Mouse (Mus musculus) limb, embryonic 15.5 days (tissue): ENCODE results near the gene Hus1. TPM values are rescaled to one million over a fixed set of nuclear protein-coding genes. Genes with fewer than 3 reads are reported as not detected.

Source experiments
- ATAC-seq: fragments of 200-750 bp; cut with Nextera tagmentation; 2 replicates; pipeline ENCODE4 v1.8.0; 2017; ENCODE audit warnings: low read depth, moderate TSS enrichment; ENCODE audit not compliant: insufficient number of reproducible peaks, low FRiP score, low TSS enrichment
- H3K27ac ChIP-seq: fragments of 300-500 bp; sonication (generic); 2 replicates; pipeline ENCODE4 v1.5.1; 2015; ENCODE audit warnings: moderate library complexity, mild to moderate bottlenecking, inconsistent platforms
- H3K27me3 ChIP-seq: fragments of 300-500 bp; sonication (generic); 2 replicates; pipeline ENCODE4 v1.6.1; 2015; ENCODE audit warnings: inconsistent platforms
- H3K36me3 ChIP-seq: fragments of 300-500 bp; sonication (generic); 2 replicates; pipeline ENCODE4 v1.6.1; 2015; ENCODE audit warnings: inconsistent platforms
- H3K4me1 ChIP-seq: fragments of 300-500 bp; sonication (generic); 2 replicates; pipeline ENCODE4 v1.6.1; 2015; ENCODE audit warnings: inconsistent platforms
- H3K4me2 ChIP-seq: fragments of 300-500 bp; sonication (generic); 2 replicates; pipeline ENCODE4 v1.6.1; 2015; ENCODE audit warnings: mild to moderate bottlenecking, inconsistent platforms
- H3K4me3 ChIP-seq: fragments of 300-500 bp; sonication (generic); 2 replicates; pipeline ENCODE4 v1.5.1; 2015; ENCODE audit warnings: mild to moderate bottlenecking, inconsistent platforms
- H3K9ac ChIP-seq: fragments of 300-500 bp; sonication (generic); 2 replicates; pipeline ENCODE4 v1.6.1; 2015; ENCODE audit warnings: inconsistent platforms
- H3K9me3 ChIP-seq: fragments of 300-500 bp; sonication (generic); 2 replicates; pipeline ENCODE4 v1.6.1; 2016; ENCODE audit warnings: inconsistent platforms
- WGBS: fragments of 180-500 bp; shearing (Covaris S2); methylation state at CpG from one replicate; pipeline ENCODE4 v1.1.7; 2015; 5-methylcytosine and 5-hydroxymethylcytosine counted together
- polyA plus RNA-seq: library from polyadenylated mRNA; unstranded; fragments of >200 nt; fragmentation: Nextera tagmentation; extraction: Ambion mirVana; gene quantifications from 2 replicates; pipeline ENCODE4 v1.2.1, GENCODE M21; 2015

The Hus1 gene
- polyA plus RNA-seq, 1 experiment from 2014 or later, result 11.1 TPM

GRCm38 (mm10) chr11:9025211-9025610, 14.2 kb upstream of the Hus1 start:
- no peaks in the 10 kb centered on the region for H3K36me3 ChIP-seq
- no peak for ATAC-seq
- H3K4me3 ChIP-seq, result no peak overlapping the region
- 70% methylated on average over 3 of the region's 3 CpGs for WGBS
- H3K4me2 ChIP-seq, result no peak overlapping the region
- no peak overlapping the region for H3K27ac ChIP-seq
- H3K27me3 ChIP-seq, result no peaks in the 10 kb centered on the region
- no peak overlapping the region for H3K9ac ChIP-seq
- H3K4me1 ChIP-seq, result no peaks in the 10 kb centered on the region
- H3K9me3 ChIP-seq, result no peaks in the 10 kb centered on the region

DNA sequence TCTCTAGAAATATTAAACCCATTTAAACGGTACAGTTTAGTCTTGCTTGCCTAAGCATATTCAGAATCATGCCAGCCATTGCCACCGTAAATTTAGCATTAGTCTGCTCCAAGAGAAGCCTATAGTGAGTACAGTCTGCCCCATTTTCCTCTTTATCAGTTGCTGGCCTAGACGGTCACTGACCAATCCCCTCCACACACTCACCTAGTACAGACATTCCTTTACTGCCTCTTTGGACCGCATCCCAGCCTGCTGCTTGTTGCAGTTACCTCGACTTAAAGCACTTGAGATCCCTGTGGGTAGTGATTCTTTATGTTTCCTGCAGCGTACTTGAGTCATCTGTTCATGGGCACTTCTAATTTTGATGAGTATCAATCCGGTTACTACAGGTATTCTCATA, 13.8 kb upstream of the Hus1 start:
- H3K4me2 ChIP-seq, result no peak overlapping the region
- no peaks in the 10 kb centered on the region for H3K4me1 ChIP-seq
- H3K27ac ChIP-seq, result no peak overlapping the region
- no peaks in the 10 kb centered on the region for H3K9me3 ChIP-seq
- H3K36me3 ChIP-seq, result no peaks in the 10 kb centered on the region
- H3K4me3 ChIP-seq, result no peak overlapping the region
- WGBS, result 69% methylated on average over 7 of the region's 7 CpGs
- ATAC-seq, result no peak
- H3K9ac ChIP-seq, result no peak overlapping the region
- H3K27me3 ChIP-seq, result no peaks in the 10 kb centered on the region

DNA sequence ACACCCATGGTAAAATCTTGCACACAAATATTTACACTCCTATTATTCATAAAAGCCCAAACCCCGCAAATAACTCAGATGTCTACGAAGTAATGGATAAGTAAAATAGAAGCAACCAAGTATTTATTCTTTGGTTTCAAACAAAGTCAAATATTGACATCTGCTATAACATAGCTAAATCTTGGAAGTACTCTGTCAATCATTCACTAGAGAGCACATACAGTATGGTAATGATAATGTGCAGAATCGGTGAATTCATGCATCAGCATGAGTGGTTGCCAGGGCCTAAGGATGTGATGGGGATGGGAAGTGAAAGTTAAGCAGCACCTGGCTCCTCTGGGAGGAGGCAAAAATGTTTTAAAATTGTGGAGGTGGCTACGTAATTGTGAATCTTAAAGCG, 9.2 kb upstream of the Hus1 start:
- 93% methylated on average over 5 of the region's 5 CpGs for WGBS

DNA sequence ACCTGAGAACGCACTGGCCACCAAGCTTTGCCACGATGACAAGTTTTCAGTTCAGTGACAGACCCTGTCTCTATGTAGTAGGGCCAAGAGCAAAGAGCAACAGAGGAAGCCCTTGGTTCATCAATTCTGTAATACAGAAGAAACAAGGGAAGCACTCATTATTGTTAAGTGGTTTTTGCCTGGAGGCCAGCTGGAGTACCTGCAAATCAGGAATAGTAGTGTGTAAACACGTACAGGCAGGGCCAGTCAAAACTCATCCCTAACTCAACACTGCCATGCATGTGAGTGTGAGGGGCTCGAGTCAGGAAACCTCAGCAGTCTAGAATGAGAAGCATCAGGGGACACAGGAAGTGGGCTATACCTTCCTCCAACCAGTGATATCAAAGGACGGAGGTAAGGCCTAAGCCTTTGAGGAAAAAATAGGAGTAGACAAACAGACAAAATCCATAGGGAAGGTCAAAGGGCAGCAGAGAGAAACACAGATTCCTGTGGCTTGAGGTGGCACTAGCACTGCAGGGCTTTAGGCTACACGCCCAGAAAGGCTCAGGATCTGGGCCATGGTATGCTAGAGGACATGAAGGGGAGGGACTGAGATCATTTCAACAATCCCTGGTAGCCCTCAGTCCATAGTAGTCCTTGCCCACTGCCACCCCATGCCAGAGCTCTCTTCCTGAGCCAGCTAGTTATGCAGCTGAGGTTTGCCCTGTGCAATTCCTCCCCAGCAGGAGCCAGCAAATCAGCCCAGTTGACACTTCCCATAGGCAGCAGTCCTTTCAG, 7.7 kb upstream of the Hus1 start:
- H3K4me2 ChIP-seq, result no peak overlapping the region
- no peak for ATAC-seq
- H3K4me1 ChIP-seq, result no peaks in the 10 kb centered on the region
- H3K4me3 ChIP-seq, result no peak overlapping the region
- no peak overlapping the region for H3K9ac ChIP-seq
- H3K9me3 ChIP-seq, result no peaks in the 10 kb centered on the region
- H3K36me3 ChIP-seq, result no peaks in the 10 kb centered on the region
- H3K27me3 ChIP-seq, result peaks cover 6% of the 10 kb centered on the region; the same call in 1 of the 2 replicates
- 67% methylated on average over 6 of the region's 6 CpGs for WGBS
- H3K27ac ChIP-seq, result no peak overlapping the region

More for the DNA sequence above, 9.2 kb upstream of the Hus1 start:
- Histone ChIP-seq H3K27me3 (peaks cover 6% of the 10 kb centered on the region; the same call in 1 of the 2 replicates), H3K36me3 (no peaks in the 10 kb centered on the region), H3K4me2 (no peak overlapping the region), H3K9ac (no peak overlapping the region), H3K4me1 (no peaks in the 10 kb centered on the region), H3K27ac (no peak overlapping the region), H3K4me3 (no peak overlapping the region), H3K9me3 (no peaks in the 10 kb centered on the region)
- no peak for ATAC-seq

DNA sequence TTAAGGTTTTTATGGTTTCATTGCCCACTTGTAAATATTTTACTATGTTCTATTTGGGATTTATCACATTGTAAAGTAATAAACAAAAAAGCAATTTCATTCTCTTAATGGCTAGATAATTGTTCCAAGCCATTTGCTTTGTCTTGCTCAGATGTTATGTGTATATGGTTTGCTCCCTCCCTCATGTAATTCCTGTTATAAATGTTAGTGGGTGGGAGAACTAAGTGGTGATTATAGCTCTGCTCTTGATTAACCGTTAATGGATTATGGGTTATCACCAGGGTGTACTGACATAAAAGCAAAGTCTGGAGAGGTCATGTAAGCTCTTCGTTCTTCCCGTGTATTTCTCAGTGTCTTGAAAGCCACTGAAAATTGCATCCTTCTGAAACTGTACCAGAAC, 3.7 kb upstream of the Hus1 start:
- Histone ChIP-seq H3K4me3 (no peak overlapping the region), H3K27me3 (peaks cover 6% of the 10 kb centered on the region; the same call in 1 of the 2 replicates), H3K36me3 (no peaks in the 10 kb centered on the region), H3K9me3 (no peaks in the 10 kb centered on the region), H3K27ac (no peak overlapping the region), H3K4me1 (peaks cover 7% of the 10 kb centered on the region), H3K9ac (no peak overlapping the region), H3K4me2 (no peak overlapping the region)
- ATAC-seq, result no peak
- 38% methylated on average over 3 of the region's 3 CpGs for WGBS

DNA sequence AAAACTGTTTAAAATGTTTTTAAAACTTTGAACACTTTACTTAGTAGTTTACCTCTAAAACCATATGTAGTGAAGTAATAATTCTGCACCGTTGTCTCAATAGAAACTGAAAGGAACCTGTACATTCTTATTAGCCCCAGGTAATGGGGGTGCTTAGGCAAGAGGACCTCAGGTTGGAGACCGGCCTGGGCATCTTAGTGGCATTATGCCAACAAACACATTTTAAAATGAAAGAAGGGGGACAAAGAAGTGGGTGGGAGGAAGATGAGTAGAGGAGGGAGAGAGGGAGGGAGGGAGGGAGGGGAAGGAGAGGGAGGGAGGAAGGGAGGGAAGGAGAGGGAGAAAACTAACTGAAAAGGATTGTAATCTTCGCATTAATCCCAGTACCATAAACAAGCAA, 357 bp upstream of the Hus1 start:
- Histone ChIP-seq H3K27ac (peak overlapping the region; percentile 94), H3K4me2 (peak overlapping the region; percentile 76), H3K4me3 (peak overlapping the region; percentile 75), H3K36me3 (peaks cover 11% of the 10 kb centered on the region), H3K27me3 (peaks cover 6% of the 10 kb centered on the region; the same call in 1 of the 2 replicates), H3K9me3 (no peaks in the 10 kb centered on the region), H3K4me1 (peaks cover 9% of the 10 kb centered on the region), H3K9ac (peak overlapping the region; percentile 63)
- WGBS, result 2% methylated on average over 3 of the region's 3 CpGs
- ATAC-seq, result no peak

DNA sequence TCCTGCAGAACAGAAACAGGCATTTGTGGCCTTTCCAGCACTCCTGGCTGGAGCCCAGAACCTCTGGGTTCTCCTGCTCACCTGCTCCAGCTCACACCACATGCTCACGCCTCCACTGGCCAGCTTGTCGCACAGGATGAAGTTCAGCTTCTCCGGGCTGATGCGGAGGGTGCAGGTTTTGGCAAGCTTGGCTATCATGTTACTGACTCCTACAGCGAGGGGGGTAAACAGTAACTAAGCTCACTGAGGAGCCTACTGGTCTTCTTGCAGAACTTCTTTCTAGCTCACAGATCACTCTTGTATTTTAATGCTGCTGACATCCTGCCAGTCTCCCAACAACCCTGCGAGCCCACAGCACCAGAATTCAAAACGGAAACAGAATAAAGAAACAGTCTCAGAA, 575 bp downstream of the Hus1 start:
- H3K4me1 ChIP-seq, result peaks cover 9% of the 10 kb centered on the region
- H3K9ac ChIP-seq, result peak overlapping the region; percentile 63
- H3K27me3 ChIP-seq, result no peaks in the 10 kb centered on the region
- H3K4me2 ChIP-seq, result peak overlapping the region; percentile 76
- no peaks in the 10 kb centered on the region for H3K9me3 ChIP-seq
- H3K4me3 ChIP-seq, result peak overlapping the region; percentile 75
- H3K27ac ChIP-seq, result peak overlapping the region; percentile 94
- peaks cover 14% of the 10 kb centered on the region for H3K36me3 ChIP-seq
- WGBS, result under 1% methylated on average over 7 of the region's 7 CpGs
- ATAC-seq, result no peak

DNA sequence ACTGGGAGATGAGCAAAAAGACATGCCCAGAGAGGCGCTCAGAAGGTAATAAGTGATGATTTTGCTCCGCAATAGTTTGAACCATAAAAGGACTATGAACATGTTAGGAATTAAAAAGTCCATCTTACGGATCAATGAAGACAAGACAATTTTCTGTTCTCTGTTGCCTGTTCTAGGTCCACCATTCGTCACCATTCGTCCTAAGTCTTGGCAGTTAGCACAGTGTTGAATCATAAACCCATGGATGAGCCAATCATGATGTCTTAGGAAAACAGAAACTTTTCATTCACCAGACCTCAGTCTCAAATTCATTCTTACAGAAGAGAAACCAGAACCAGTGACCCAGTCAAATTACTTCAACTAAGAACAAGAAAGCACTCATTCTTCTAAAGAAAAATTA, 2.2 kb downstream of the Hus1 start:
- 95% methylated on average over 5 of the region's 5 CpGs for WGBS
- no peaks in the 10 kb centered on the region for H3K9me3 ChIP-seq
- H3K36me3 ChIP-seq, result peaks cover 31% of the 10 kb centered on the region
- no peak overlapping the region for H3K4me3 ChIP-seq
- ATAC-seq, result no peak
- H3K9ac ChIP-seq, result no peak overlapping the region
- peaks cover 9% of the 10 kb centered on the region for H3K4me1 ChIP-seq
- no peak overlapping the region for H3K4me2 ChIP-seq
- H3K27me3 ChIP-seq, result no peaks in the 10 kb centered on the region
- H3K27ac ChIP-seq, result no peak overlapping the region

DNA sequence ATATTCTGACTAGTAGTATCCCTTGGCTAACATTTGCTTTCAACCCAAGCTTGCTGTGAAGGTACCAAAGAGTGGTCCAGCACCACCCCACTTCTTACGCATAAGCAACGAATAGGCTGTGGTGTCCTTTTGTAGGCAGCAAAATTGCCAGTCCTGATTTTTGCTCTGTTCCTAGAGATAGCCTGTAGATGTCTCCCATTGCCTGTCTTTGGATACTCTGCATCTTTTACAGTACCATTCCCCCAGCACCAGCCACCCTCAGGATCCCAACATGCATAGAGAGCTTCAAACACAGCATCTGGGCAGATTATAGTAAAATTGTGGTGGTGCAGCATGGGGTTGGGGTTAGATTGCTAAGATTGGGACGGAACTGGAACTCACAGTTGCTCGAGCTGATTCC, 22.9 kb downstream of the Hus1 start:
- Histone ChIP-seq H3K27me3 (peaks cover 9% of the 10 kb centered on the region; the same call in 1 of the 2 replicates), H3K9me3 (no peaks in the 10 kb centered on the region), H3K4me3 (no peak overlapping the region), H3K4me1 (no peaks in the 10 kb centered on the region), H3K9ac (no peak overlapping the region), H3K36me3 (peaks cover 23% of the 10 kb centered on the region), H3K4me2 (no peak overlapping the region), H3K27ac (no peak overlapping the region)
- WGBS, result 78% methylated on average over 4 of the region's 4 CpGs
- no peak for ATAC-seq

GRCm38 (mm10) chr11:8986058-8986457, 24.9 kb downstream of the Hus1 start:
- ATAC-seq, result no peak
- H3K4me3 ChIP-seq, result no peak overlapping the region
- no peak overlapping the region for H3K4me2 ChIP-seq
- H3K9ac ChIP-seq, result no peak overlapping the region
- H3K27me3 ChIP-seq, result peaks cover 9% of the 10 kb centered on the region; the same call in 1 of the 2 replicates
- H3K9me3 ChIP-seq, result no peaks in the 10 kb centered on the region
- peaks cover 6% of the 10 kb centered on the region; the same call in 1 of the 2 replicates for H3K36me3 ChIP-seq
- no peaks in the 10 kb centered on the region for H3K4me1 ChIP-seq
- H3K27ac ChIP-seq, result no peak overlapping the region

DNA sequence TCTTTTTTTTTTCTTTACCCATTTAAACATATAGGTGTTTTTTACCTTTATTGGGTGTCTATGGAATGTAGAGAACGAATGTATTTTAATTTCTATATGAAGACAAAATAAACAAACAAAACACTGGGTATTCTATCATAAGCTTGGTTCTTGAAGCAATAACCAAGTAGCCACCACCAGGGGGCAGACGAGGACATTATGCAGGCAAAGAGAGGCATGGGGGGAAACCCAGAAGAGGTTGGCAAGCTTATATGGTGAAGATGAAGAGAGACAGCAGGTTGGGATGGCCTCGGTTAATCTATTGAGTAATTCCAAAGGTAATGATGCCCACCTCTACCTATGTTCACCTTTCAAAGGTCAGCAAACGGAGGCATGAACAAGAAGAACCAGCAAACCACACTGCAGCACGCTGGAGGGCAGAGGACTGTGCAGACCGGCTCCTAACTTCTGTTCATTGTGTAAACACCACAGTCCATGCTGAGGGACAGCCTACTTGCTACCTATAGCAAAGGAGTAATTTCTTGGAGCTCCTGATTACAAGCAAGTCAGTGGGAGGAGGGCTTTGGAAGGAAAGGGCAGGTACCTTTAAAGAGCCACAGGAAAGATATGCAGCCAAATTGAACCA, 27.6 kb downstream of the Hus1 start:
- no peak overlapping the region for H3K4me3 ChIP-seq
- no peaks in the 10 kb centered on the region for H3K4me1 ChIP-seq
- H3K27ac ChIP-seq, result no peak overlapping the region
- no peaks in the 10 kb centered on the region for H3K36me3 ChIP-seq
- H3K9ac ChIP-seq, result no peak overlapping the region
- ATAC-seq, result no peak
- H3K27me3 ChIP-seq, result peaks cover 9% of the 10 kb centered on the region; the same call in 1 of the 2 replicates
- H3K9me3 ChIP-seq, result no peaks in the 10 kb centered on the region
- H3K4me2 ChIP-seq, result no peak overlapping the region
- WGBS, result 45% methylated on average over 6 of the region's 6 CpGs

DNA sequence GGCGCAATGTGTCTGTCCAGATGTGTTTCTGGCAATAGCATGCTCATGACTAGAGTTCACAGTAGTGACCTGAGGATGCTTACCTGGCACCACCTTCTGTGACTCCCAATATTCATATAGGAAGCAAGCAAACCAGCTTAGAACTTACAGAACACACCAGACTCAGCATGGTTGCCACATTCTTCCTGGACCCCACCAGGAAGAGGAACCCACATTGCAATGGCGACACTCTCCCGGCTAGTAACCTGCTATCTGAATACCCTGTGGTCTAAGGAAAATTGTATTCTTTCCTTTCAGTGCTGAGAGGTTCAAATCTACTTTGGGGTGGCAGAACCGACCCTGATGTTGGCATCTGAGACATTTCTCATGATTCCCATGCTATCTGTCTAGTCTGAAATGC, 32.8 kb downstream of the Hus1 start:
- Histone ChIP-seq H3K4me1 (peaks cover 3% of the 10 kb centered on the region; the same call in 1 of the 2 replicates), H3K4me2 (no peak overlapping the region), H3K4me3 (no peak overlapping the region), H3K9me3 (no peaks in the 10 kb centered on the region), H3K27ac (no peak overlapping the region), H3K36me3 (no peaks in the 10 kb centered on the region), H3K27me3 (no peaks in the 10 kb centered on the region), H3K9ac (no peak overlapping the region)
- ATAC-seq, result no peak
- WGBS, result 80% methylated on average over 4 of the region's 4 CpGs
